Mouse (Mus musculus): ENCODE measurements around the gene Olfr104-ps. TPM values are rescaled to one million over a fixed set of nuclear protein-coding genes. Genes with fewer than 3 reads are reported as not detected.

Gene Olfr104-ps
- not detected in 2 replicates for total RNA-seq (2014; fragmentation: Nextera tagmentation)
- total RNA-seq (2017) = not detected in 2 replicates

DNA sequence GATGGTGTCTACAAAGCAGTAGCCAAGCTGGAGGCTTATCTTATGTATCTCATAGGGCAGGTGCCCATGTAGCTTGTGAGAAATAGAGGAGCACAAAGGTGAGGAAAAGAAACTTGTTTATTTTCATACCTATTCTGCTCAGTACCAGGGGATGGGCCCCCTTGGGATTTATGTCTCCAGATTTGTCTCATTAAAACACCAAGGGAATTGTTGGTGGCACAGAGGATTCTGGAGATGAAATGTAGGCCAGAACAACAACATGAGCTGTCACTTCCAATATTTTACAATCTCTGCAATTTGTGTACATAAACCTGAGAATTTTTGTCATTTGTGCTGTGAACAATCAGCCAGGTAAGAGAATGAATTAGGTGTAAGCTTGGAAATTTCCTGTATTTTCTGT is at the start of gene Olfr104-ps:
Olfr104-ps (plus strand) TSS at position 301 of the 400 bp plus-strand sequence.
- ATAC-seq (replicated peaks; ENCODE audit: low FRiP score, low TSS enrichment, poor library complexity, severe bottlenecking) = no peak

DNA sequence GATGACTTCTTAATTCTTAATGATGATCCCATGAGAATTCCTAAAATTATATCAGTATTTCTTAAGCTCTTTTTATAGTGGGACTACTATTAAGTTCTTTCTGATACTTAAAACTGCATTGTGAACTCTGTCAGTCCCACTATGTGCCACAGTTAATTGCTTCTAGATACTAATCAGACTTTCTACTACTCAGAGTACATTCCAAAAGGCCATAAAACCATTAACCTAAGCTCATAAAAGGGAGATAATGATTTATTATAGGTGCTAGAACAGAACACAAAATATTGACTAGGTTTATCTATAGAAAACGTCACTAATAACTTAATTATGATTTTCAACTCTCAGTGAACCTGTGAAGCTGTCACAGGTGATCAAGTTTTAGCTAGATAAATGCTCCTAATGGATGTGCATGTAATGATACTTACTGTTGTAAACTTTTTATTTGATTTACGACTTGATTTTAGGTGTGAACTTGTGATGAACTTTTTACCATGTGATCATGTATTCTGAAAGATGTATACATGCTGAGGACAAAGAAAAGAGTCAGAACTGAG is 49.2 kb upstream of the Olfr104-ps start:
- no peak for ATAC-seq (replicated peaks; ENCODE audit: low FRiP score, low TSS enrichment, poor library complexity, severe bottlenecking)

DNA sequence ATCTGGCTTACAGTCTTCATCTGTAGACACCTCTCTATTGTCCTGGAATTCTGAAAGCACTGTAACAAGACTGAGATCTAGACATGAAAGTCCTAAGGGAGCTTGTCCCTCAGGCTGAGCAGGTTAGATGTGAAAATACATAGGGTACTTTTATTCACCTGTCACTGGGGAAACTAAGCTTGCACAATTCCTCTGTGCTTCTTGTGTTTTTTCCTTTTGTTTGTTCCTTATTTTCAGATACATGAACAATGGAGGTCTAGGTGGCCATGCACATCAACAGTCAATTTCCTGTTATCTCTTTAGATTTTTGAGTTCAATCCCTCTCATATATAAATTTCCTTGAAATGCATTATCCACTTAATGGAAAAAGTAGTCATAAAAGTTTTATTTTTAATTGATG is 42.4 kb upstream of the Olfr104-ps start, which contains the start of gene Olfr102:
Olfr102 (minus strand) TSS at position 101 of the 400 bp plus-strand sequence.
- no peak for ATAC-seq (replicated peaks; ENCODE audit: low FRiP score, low TSS enrichment, poor library complexity, severe bottlenecking)

DNA sequence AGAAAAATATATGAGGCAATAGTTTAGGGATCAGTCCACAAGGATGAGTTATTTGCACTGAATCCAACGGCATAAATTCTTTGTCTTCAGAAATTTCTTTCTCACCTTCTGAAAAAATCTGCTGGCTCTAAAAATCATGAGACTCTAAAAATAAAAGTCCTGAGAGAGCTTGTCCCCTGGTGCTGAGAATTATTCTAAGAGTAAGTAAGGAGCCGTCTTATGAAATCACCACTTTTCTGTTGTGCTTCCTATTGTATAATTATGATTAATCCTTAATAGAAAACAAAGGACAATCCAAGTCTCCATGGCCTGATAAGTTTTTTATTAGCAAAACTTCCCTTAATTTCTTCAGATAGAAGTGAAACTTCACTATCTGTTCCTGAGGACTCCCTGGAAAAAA is 19.8 kb upstream of the Olfr104-ps start, which contains the start of gene Olfr103:
Olfr103 (minus strand) TSS at position 101 of the 400 bp plus-strand sequence.
- ATAC-seq (replicated peaks; ENCODE audit: low FRiP score, low TSS enrichment, poor library complexity, severe bottlenecking) = no peak

DNA sequence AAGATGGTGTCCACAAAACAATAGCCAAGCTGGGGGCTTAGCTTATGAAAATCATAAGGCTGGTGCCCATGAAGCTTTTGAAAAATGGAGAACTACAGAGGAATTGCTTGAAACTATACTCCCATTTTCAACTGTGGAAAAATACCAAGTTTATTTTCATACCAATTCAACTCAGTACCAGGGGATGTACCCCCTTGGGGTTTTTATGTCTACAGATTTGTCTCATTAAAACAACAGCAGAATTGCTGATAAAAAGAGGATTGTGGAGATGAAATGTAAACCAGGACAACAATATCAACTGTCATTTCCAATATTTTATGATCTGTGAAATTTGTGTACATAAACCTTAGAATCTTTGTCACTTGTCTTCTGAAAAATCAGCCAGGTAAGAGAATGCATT is 19.4 kb downstream of the Olfr104-ps start, which contains the start of gene Olfr105-ps:
Olfr105-ps (plus strand) TSS at position 301 of the 400 bp plus-strand sequence.
- no peak for ATAC-seq (replicated peaks; ENCODE audit: low FRiP score, low TSS enrichment, poor library complexity, severe bottlenecking)

DNA sequence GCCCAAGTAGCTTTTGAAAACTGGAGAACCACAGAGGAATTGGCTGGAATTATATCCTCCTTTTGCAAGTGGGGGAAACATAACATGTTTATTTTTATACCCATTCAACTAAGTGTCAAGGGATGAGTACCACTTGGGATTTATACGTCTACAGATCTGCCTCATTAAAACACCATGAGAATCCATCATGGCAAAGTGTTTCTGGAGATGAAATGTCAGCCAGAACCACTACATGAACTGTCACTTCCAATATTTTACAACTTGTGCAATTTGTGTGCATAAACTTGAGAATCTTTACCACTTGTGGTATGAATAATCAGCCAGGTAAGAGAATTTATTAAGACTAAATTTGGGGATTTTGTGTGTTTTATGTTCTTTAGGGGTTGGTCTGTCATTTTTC is 30.7 kb downstream of the Olfr104-ps start, which contains the start of gene Olfr106-ps:
Olfr106-ps (plus strand) TSS at position 301 of the 400 bp plus-strand sequence.
- ATAC-seq (replicated peaks; ENCODE audit: low FRiP score, low TSS enrichment, poor library complexity, severe bottlenecking) = no peak

DNA sequence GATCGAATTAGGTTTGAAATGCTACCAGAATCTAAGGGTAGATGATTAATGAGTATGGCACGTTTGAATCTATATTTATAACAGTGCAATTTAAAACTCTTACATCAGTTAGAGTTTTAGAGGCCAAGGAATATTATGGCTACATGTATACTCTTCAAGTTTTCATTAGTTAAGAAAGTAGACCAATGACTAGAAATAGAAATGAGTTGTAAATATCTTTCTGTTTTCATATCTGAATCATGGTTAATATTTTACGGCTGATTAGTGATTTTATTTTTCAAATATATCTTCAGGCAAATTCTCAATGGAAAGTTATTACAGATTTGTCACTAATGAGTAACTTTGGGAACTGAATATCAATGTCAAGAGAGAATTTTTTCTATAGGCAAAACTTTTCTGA is 39.5 kb downstream of the Olfr104-ps start, which contains the start of gene Olfr107:
Olfr107 (plus strand) TSS at position 301 of the 400 bp plus-strand sequence.
- no peak for ATAC-seq (replicated peaks; ENCODE audit: low FRiP score, low TSS enrichment, poor library complexity, severe bottlenecking)

DNA sequence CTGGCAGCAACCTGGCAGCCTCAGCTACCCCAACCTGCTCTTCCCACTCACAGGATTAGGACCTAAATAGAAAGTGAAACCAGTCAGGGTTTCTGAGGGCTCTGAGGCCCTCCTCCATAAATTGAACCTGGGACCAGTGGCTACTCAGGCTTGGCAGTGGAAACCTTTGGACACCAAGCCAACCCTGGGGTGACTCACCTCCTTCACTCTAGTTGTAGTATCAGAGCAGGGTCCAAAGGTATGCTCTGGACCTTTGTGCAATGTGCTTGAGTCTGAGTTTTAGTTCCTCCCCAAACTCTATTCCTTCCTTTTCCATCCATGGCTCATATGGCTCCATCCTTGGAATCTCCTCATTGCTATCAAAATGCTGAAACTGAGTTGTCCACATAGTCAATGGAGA is 54.0 kb downstream of the Olfr104-ps start:
- ATAC-seq (replicated peaks; ENCODE audit: low FRiP score, low TSS enrichment, poor library complexity, severe bottlenecking) = no peak

Other genes with a start within 250 kb of the Olfr104-ps start
- not detected in 2 replicates for gene Olfr92, start 239.5 kb upstream of the Olfr104-ps start, total RNA-seq (2014; fragmentation: Nextera tagmentation)
- not detected in 2 replicates for gene Olfr92, start 239.5 kb upstream of the Olfr104-ps start, total RNA-seq (2017)
- not detected in 2 replicates for gene Olfr93, start 198.1 kb upstream of the Olfr104-ps start, total RNA-seq (2014; fragmentation: Nextera tagmentation)
- gene Olfr93, start 198.1 kb upstream of the Olfr104-ps start, total RNA-seq (2017) = not detected in 2 replicates
- not detected in 2 replicates for gene Ubd, start 165.7 kb upstream of the Olfr104-ps start, total RNA-seq (2014; fragmentation: Nextera tagmentation)
- 0.88 TPM in 1 of 2 replicates, not detected in the other for gene Ubd, start 165.7 kb upstream of the Olfr104-ps start, total RNA-seq (2017)
- gene Olfr94, start 158.6 kb upstream of the Olfr104-ps start, total RNA-seq (2014; fragmentation: Nextera tagmentation) = not detected in 2 replicates
- gene Olfr94, start 158.6 kb upstream of the Olfr104-ps start, total RNA-seq (2017) = not detected in 2 replicates
- gene Olfr95, start 146.5 kb upstream of the Olfr104-ps start, total RNA-seq (2014; fragmentation: Nextera tagmentation) = not detected in 2 replicates
- not detected in 2 replicates for gene Olfr95, start 146.5 kb upstream of the Olfr104-ps start, total RNA-seq (2017)
- not detected in 2 replicates for gene Olfr96, start 139.4 kb upstream of the Olfr104-ps start, total RNA-seq (2014; fragmentation: Nextera tagmentation)
- not detected in 2 replicates for gene Olfr96, start 139.4 kb upstream of the Olfr104-ps start, total RNA-seq (2017)
- gene Olfr97, start 122.3 kb upstream of the Olfr104-ps start, total RNA-seq (2014; fragmentation: Nextera tagmentation) = not detected in 2 replicates
- not detected in 2 replicates for gene Olfr97, start 122.3 kb upstream of the Olfr104-ps start, total RNA-seq (2017)
- gene Olfr98, start 95.8 kb upstream of the Olfr104-ps start, total RNA-seq (2014; fragmentation: Nextera tagmentation) = not detected in 2 replicates
- not detected in 2 replicates for gene Olfr98, start 95.8 kb upstream of the Olfr104-ps start, total RNA-seq (2017)
- 5.7 and 6.3 TPM in 2 replicates for gene H2-M3, start 89.4 kb upstream of the Olfr104-ps start, total RNA-seq (2014; fragmentation: Nextera tagmentation)
- gene H2-M3, start 89.4 kb upstream of the Olfr104-ps start, total RNA-seq (2017) = 3.8 and 9.0 TPM in 2 replicates
- not detected in 2 replicates for gene Olfr99, start 76.1 kb upstream of the Olfr104-ps start, total RNA-seq (2014; fragmentation: Nextera tagmentation)
- gene Olfr99, start 76.1 kb upstream of the Olfr104-ps start, total RNA-seq (2017) = not detected in 2 replicates
- gene Olfr101, start 55.3 kb upstream of the Olfr104-ps start, total RNA-seq (2014; fragmentation: Nextera tagmentation) = not detected in 2 replicates
- gene Olfr101, start 55.3 kb upstream of the Olfr104-ps start, total RNA-seq (2017) = not detected in 2 replicates
- gene Olfr102, start 42.5 kb upstream of the Olfr104-ps start, total RNA-seq (2014; fragmentation: Nextera tagmentation) = not detected in 2 replicates
- gene Olfr102, start 42.5 kb upstream of the Olfr104-ps start, total RNA-seq (2017) = not detected in 2 replicates
- not detected in 2 replicates for gene Olfr103, start 19.9 kb upstream of the Olfr104-ps start, total RNA-seq (2014; fragmentation: Nextera tagmentation)
- gene Olfr103, start 19.9 kb upstream of the Olfr104-ps start, total RNA-seq (2017) = not detected in 2 replicates
- not detected in 2 replicates for gene Olfr105-ps, start 19.5 kb downstream of the Olfr104-ps start, total RNA-seq (2014; fragmentation: Nextera tagmentation)
- gene Olfr105-ps, start 19.5 kb downstream of the Olfr104-ps start, total RNA-seq (2017) = not detected in 2 replicates
- gene Olfr106-ps, start 30.8 kb downstream of the Olfr104-ps start, total RNA-seq (2014; fragmentation: Nextera tagmentation) = not detected in 2 replicates
- not detected in 2 replicates for gene Olfr106-ps, start 30.8 kb downstream of the Olfr104-ps start, total RNA-seq (2017)
- gene Olfr107, start 39.6 kb downstream of the Olfr104-ps start, total RNA-seq (2014; fragmentation: Nextera tagmentation) = not detected in 2 replicates
- not detected in 2 replicates for gene Olfr107, start 39.6 kb downstream of the Olfr104-ps start, total RNA-seq (2017)
- not detected in 2 replicates for gene Olfr108, start 85.9 kb downstream of the Olfr104-ps start, total RNA-seq (2014; fragmentation: Nextera tagmentation)
- not detected in 2 replicates for gene Olfr108, start 85.9 kb downstream of the Olfr104-ps start, total RNA-seq (2017)
- not detected in 2 replicates for gene Olfr109, start 99.3 kb downstream of the Olfr104-ps start, total RNA-seq (2014; fragmentation: Nextera tagmentation)
- not detected in 2 replicates for gene Olfr109, start 99.3 kb downstream of the Olfr104-ps start, total RNA-seq (2017)
- not detected in 2 replicates for gene H2-M2, start 124.0 kb downstream of the Olfr104-ps start, total RNA-seq (2014; fragmentation: Nextera tagmentation)
- not detected in 2 replicates for gene H2-M2, start 124.0 kb downstream of the Olfr104-ps start, total RNA-seq (2017)
- gene Olfr110, start 132.9 kb downstream of the Olfr104-ps start, total RNA-seq (2014; fragmentation: Nextera tagmentation) = not detected in 2 replicates
- not detected in 2 replicates for gene Olfr110, start 132.9 kb downstream of the Olfr104-ps start, total RNA-seq (2017)
- gene Olfr111, start 148.4 kb downstream of the Olfr104-ps start, total RNA-seq (2014; fragmentation: Nextera tagmentation) = not detected in 2 replicates
- not detected in 2 replicates for gene Olfr111, start 148.4 kb downstream of the Olfr104-ps start, total RNA-seq (2017)
- gene Olfr112, start 209.9 kb downstream of the Olfr104-ps start, total RNA-seq (2014; fragmentation: Nextera tagmentation) = not detected in 2 replicates
- not detected in 2 replicates for gene Olfr112, start 209.9 kb downstream of the Olfr104-ps start, total RNA-seq (2017)
- gene Olfr113, start 218.1 kb downstream of the Olfr104-ps start, total RNA-seq (2014; fragmentation: Nextera tagmentation) = not detected in 2 replicates
- gene Olfr113, start 218.1 kb downstream of the Olfr104-ps start, total RNA-seq (2017) = not detected in 2 replicates
- not detected in 2 replicates for gene Olfr114, start 233.2 kb downstream of the Olfr104-ps start, total RNA-seq (2014; fragmentation: Nextera tagmentation)
- gene Olfr114, start 233.2 kb downstream of the Olfr104-ps start, total RNA-seq (2017) = not detected in 2 replicates

Data from megakaryocyte-erythroid progenitor cell, adult 5-6 weeks (primary cell).